Mouse (Mus musculus): ENCODE results near the gene C3ar1. TPM values are rescaled to one million over a fixed set of nuclear protein-coding genes. Genes with fewer than 3 reads are reported as not detected.

The C3ar1 gene
- total RNA-seq, 2 experiments from 2014 or later: 3.0 to 5.0 TPM

GRCm38 (mm10) chr6:122801801-122802514, 54.0 kb downstream of the C3ar1 start:
- intact Hi-C loops (cut with DNase I): loop anchor here (5.0 kb wide), 1 partner anchor 35 kb away; no protein-coding TSS in a partner anchor
- DNase-seq: peak; percentile 53 to 60

- DNase-seq: peak; percentile 66 to 70
- intact Hi-C loops (cut with DNase I): loop anchor here (5.0 kb wide), 1 partner anchor 36 kb away; no protein-coding TSS in a partner anchor
Observed at GRCm38 (mm10) chr6:122801301-122801800, 54.6 kb downstream of the C3ar1 start, which contains the start of gene Slc2a3. Gene Slc2a3, minus strand, starts transcription at chr6:122801640.

- intact Hi-C loops (cut with DNase I): loop anchor here (5.0 kb wide), 1 partner anchor 37 kb away; no protein-coding TSS in a partner anchor
- DNase-seq: no peak
Observed at GRCm38 (mm10) chr6:122800640-122801300, 55.2 kb downstream of the C3ar1 start.

Small RNA genes lying within 50 kb of the gene (microRNA-seq; reads per million reads assigned to microRNA genes)
- gene Mir7231 (ENCODE audit: borderline number of aligned reads in 2 of 2): 0 reads per million in 2 experiments

Other genes starting within 250 kb of the C3ar1 start
- gene Gdf3, start 246.1 kb downstream of the C3ar1 start, total RNA-seq (2021): not detected
- not detected for gene Dppa3, start 229.8 kb downstream of the C3ar1 start, total RNA-seq (2021)
- gene Nanog, start 148.7 kb downstream of the C3ar1 start, total RNA-seq (2021): not detected
- gene Slc2a3, start 54.5 kb downstream of the C3ar1 start, total RNA-seq (2021): 1 to 10 TPM; 1.6 to 2.0 TPM
- 10 to 100 TPM; 33.4 to 34.7 TPM for gene Foxj2, start 36.2 kb downstream of the C3ar1 start, total RNA-seq (2021)
- gene Necap1, start 18.3 kb upstream of the C3ar1 start, total RNA-seq (2021): 10 to 100 TPM; 19.9 to 20.4 TPM
- 1 to 10 TPM; 5.4 to 6.5 TPM for gene Clec4a1, start 65.7 kb upstream of the C3ar1 start, total RNA-seq (2021)
- 1 to 10 TPM; 3.5 to 4.1 TPM for gene Clec4a3, start 96.4 kb upstream of the C3ar1 start, total RNA-seq (2021)
- gene Clec4a4, start 134.2 kb upstream of the C3ar1 start, total RNA-seq (2021): not detected
- gene Clec4b1, start 193.8 kb upstream of the C3ar1 start, total RNA-seq (2021): not detected